Comparison of ENCODE assay signal across 15 mouse cellular contexts in the genomic region with DNA sequence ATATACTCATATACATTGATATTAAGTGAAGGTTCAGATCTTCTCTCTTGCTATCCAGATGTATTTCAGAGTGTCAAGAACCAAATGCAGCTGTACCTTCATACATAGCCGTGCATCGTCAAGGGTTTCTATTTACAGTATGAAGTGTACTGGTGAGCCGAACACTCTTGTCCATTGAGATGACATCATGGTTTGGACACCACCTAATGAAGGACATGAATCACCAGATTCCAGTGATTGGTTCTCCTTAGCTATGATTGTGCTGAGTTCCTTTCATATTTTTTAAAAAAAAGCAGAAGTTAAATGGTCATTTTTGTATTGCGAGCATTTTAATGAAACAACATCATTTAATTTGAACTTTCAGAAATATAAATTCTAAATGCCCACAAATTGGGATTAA.
"Had no signal": no experiment of that assay in that cellular context is flagged by ENCODE, and none has a peak within 500 bp of the region (broad histone marks: within the 10 kb centered on the region; RNA-seq: fewer than 3 reads in every experiment).

No protein-coding gene starts in this region.

- H3K27me3 ChIP-seq: limb, embryonic 12.5 days; liver, embryonic 13.5 days; lung, embryonic 15.5 days; midbrain, embryonic 13.5 days; neural tube, embryonic 12.5 days had no signal

- H3K9ac ChIP-seq: limb, embryonic 12.5 days; liver, embryonic 13.5 days; liver, postnatal 0 days; lung, embryonic 15.5 days; midbrain, embryonic 13.5 days; neural tube, embryonic 12.5 days had no signal

- H3K4me3 ChIP-seq: layer of hippocampus, adult 2 months; limb, embryonic 12.5 days; liver, embryonic 13.5 days; lung, embryonic 15.5 days; midbrain, embryonic 13.5 days; myocyte; neural tube, embryonic 12.5 days had no signal

- ATAC-seq: liver, postnatal 0 days; midbrain, embryonic 13.5 days had no signal

- H3K9me3 ChIP-seq: limb, embryonic 12.5 days; liver, embryonic 13.5 days; lung, embryonic 15.5 days; midbrain, embryonic 13.5 days; neural tube, embryonic 12.5 days had no signal

- H3K36me3 ChIP-seq: limb, embryonic 12.5 days; liver, embryonic 13.5 days; lung, embryonic 15.5 days; midbrain, embryonic 13.5 days; neural tube, embryonic 12.5 days had no signal

- DNase-seq: kidney, adult 18-20 months; kidney, postnatal 10 days; kidney, postnatal 4 days; liver; liver, embryonic 13.5 days; liver, postnatal 0 days; lung, postnatal 14 days; right cerebral cortex, postnatal 14 days; thymus, postnatal 4 days had no signal

- H3K27ac ChIP-seq: layer of hippocampus, adult 2 months; limb, embryonic 12.5 days; liver, embryonic 13.5 days; lung, embryonic 15.5 days; midbrain, embryonic 13.5 days; neural tube, embryonic 12.5 days had no signal

- H3K4me2 ChIP-seq: limb, embryonic 12.5 days; liver, embryonic 13.5 days; lung, embryonic 15.5 days; midbrain, embryonic 13.5 days; neural tube, embryonic 12.5 days had no signal
